Mouse (Mus musculus): ENCODE data around the gene Skap2.

GRCm38 (mm10) chr6:52011559-52012408 is 565 bp downstream of the Skap2 start:
- no peak for TF ChIP-seq POLR2A (IDR thresholded peaks at IDR 0.05; ENCODE audit: borderline replicate concordance, extremely low read depth, insufficient read depth, insufficient read length, poor library complexity, severe bottlenecking)
- TF ChIP-seq CTCF (IDR thresholded peaks at IDR 0.05; ENCODE audit: borderline replicate concordance, extremely low read depth, insufficient read depth, insufficient read length) = no peak

Measured in brain, embryonic 14.5 days (tissue).